Mouse (Mus musculus) monocyte, adult 5-6 weeks (primary cell): ENCODE measurements around the gene Hal. TPM values are rescaled to one million over a fixed set of nuclear protein-coding genes. Genes with fewer than 3 reads are reported as not detected.
"Not testable (repeated sequence)": the region's sequence is repeated elsewhere in the genome, so short reads cannot be mapped to it uniquely, and the experiment has no call there.

ENCODE experiments used
- ATAC-seq: fragments of 153-309, 156-312 bp; replicated peaks from 2 replicates; pipeline ENCODE4 v1.8.0; 2017; ENCODE audit warnings: mild to moderate bottlenecking; ENCODE audit not compliant: low TSS enrichment, insufficient number of reproducible peaks, severe bottlenecking, poor library complexity, low FRiP score
- total RNA-seq: library from RNA; stranded (forward); fragments of 200-1000, 200-491, 200-594 nt; gene quantifications from 3 replicates; pipeline ENCODE4 v1.2.3, GENCODE M21; 2017

Gene Hal
- total RNA-seq, 1 experiment from 2014 or later, result not detected

- no peak for ATAC-seq
Observed at GRCm38 (mm10) chr10:93547741-93548270, 59.2 kb downstream of the Hal start.

- peak; percentile 86 for ATAC-seq
Observed at GRCm38 (mm10) chr10:93548991-93549390, 60.4 kb downstream of the Hal start.

DNA sequence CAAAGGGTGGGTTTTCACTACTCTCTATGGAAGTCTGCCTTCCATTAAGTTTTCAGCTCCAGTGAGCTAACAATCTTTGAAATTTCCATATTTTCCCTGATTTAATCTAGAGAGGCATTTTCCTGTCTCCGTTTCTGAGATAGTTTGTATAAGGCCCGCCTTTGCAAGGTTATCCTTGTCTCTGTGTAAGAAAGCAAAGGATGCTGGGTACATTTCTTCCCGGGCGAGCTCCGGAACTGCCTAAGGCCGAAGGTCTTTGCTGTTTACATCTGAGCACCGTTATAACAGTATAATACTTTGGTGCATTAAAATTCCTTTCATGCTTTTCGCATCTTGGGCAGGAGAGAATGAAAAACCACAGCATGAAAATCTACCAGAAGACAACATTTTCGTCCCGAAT is 61.3 kb downstream of the Hal start:
- no peak for ATAC-seq

DNA sequence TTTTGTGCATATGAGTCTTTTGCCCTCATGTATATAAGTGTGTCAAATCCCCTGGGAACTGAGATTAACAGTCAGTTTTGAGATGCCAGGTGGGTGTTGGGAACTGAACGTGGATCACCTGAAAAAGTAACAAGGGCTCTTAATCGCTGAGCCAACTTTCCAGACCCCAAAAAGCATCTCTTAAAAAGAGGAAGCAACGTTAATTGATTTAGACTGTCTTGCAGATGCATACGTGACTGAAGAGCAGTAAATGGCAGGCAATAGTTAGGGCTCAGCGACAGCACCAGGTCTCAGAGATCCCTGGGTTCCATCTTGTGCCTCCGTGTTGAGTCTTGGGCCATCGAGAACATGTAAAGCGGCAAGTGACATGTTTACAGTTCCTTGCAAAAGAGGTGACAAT is 64.0 kb downstream of the Hal start:
- no peak for ATAC-seq

DNA sequence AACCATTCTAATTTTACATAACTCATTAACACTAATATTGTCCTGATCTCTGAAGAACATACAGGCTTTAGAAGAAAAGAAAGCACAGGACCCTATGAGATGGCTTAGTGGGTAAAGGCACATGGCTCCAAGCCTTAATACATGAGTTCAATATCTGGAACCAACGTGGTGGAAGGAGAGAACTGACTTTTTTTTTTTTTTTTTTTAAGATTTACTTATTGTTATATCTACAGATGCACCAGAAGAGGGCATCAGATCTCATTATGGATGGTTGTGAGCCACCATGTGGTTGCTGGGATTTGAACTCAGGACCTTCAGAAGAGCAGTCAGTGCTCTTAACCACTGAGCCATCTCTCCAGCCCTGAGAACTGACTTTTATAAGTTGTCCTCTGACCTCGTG is 69.4 kb downstream of the Hal start:
- not testable (repeated sequence) for ATAC-seq

GRCm38 (mm10) chr10:93559786-93560185 is 71.2 kb downstream of the Hal start:
- no peak; the same call in 1 of the 2 replicates for ATAC-seq

DNA sequence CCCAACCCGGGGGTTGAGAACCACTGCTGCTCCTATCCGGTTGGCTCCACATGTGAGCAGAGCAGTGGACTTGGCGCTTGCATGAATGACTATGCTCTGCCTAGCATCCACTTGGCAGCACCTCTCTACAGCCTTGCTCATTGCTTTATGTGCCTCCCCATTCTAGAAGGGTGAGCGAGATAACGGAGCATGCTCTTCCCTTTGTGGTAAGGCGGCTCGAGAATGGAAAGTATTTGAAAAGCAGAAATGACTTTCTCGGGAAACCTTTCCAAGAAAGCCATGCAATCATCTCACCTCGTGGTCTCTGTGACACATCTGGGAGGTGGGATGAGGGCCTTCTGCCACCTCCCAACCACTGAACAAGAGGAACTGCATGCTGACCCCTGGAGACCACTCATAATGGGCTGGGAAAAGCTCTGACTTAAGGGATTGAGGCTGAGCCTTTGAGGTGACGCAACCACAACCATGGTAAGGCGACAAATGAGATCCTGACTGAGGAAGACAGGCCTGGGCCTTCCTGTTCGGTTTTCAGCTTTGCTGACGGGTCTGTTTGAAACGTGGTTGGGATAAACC is 76.0 kb downstream of the Hal start:
- no peak for ATAC-seq

- no peak; the same call in 1 of the 2 replicates for ATAC-seq
Observed at GRCm38 (mm10) chr10:93567066-93567465, 78.5 kb downstream of the Hal start.

GRCm38 (mm10) chr10:93567841-93568566 is 79.4 kb downstream of the Hal start:
- no peak for ATAC-seq

DNA sequence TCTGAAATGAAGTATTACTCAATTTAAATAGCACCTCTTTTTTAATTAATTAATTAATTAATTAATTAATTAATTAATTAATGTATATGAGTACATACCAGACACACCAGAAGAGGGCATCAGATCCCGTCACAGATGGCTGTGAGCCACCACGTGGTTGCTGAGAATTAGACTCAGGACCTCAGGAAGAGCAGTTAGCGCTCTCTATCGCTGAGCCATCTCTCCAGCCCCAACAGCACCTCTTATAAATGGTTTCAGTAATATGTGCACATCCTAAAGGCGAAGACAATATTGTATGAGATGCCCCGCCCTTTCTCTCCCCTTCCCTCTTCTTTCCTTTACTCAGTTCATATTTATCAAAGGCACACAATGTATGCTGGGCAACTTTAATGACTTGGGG is 80.1 kb downstream of the Hal start:
- no peak for ATAC-seq

Other genes starting within 250 kb of the Hal start
- 46.4 to 62.2 TPM (median 61.7 TPM) in 3 replicates for gene Elk3, start 177.6 kb upstream of the Hal start, total RNA-seq
- 194 to 214 TPM (median 195 TPM) in 3 replicates for gene Lta4h, start 35.4 kb upstream of the Hal start, total RNA-seq
- 0.19 TPM in 1 of 3 replicates, not detected in the others for gene Amdhd1, start 51.3 kb downstream of the Hal start, total RNA-seq
- gene Ccdc38, start 51.9 kb downstream of the Hal start, total RNA-seq, result not detected in 3 replicates
- 80.8 to 102 TPM (median 89.9 TPM) in 3 replicates for gene Snrpf, start 100.9 kb downstream of the Hal start, total RNA-seq
- 0.10 to 0.38 TPM in 2 of 3 replicates, not detected in the other for gene Ntn4, start 151.9 kb downstream of the Hal start, total RNA-seq